Mouse (Mus musculus) kidney, adult 2 months (tissue): ENCODE data around the gene Sstr2. TPM values are rescaled to one million over a fixed set of nuclear protein-coding genes. Genes with fewer than 3 reads are reported as not detected.
A peak's percentile ranks its signal among the peaks of the same experiment; 100 is the strongest.

Experiments
- DNase-seq: peaks from one replicate; pipeline ENCODE4 v3.0.0; 2021
- H3K27ac ChIP-seq: fragments of 200-500 bp; 2 replicates; pipeline ENCODE4 v1.5.1; 2012; ENCODE audit warnings: low read depth, low read length, control low read depth, inconsistent platforms; ENCODE audit not compliant: insufficient read depth
- H3K27me3 ChIP-seq: fragments of 200-500 bp; replicated peaks from 2 replicates; pipeline ENCODE4 v1.6.1; 2012; ENCODE audit warnings: mild to moderate bottlenecking, moderate library complexity, low read length, inconsistent platforms; ENCODE audit not compliant: control insufficient read depth, insufficient read depth
- H3K36me3 ChIP-seq: fragments of 200-500 bp; 2 replicates; pipeline ENCODE4 v1.6.1; 2012; ENCODE audit warnings: mild to moderate bottlenecking, moderate library complexity, low read length, inconsistent platforms; ENCODE audit not compliant: control insufficient read depth, insufficient read depth
- H3K4me1 ChIP-seq: fragments of 200-500 bp; 2 replicates; pipeline ENCODE4 v1.6.1; 2011; ENCODE audit warnings: low read length; ENCODE audit not compliant: control insufficient read depth, insufficient read depth
- H3K4me3 ChIP-seq: fragments of 200-500 bp; 2 replicates; pipeline ENCODE4 v1.5.1; 2011; ENCODE audit warnings: mild to moderate bottlenecking, low read depth, low read length, control low read depth; ENCODE audit not compliant: insufficient read depth
- CTCF ChIP-seq: fragments of 200-500 bp; conservative IDR thresholded peaks from 2 replicates; pipeline ENCODE4 v1.5.1; 2011; ENCODE audit warnings: low read depth, mild to moderate bottlenecking, control low read depth, low read length, moderate library complexity, mixed read lengths; ENCODE audit not compliant: insufficient read depth, insufficient read length
- POLR2A ChIP-seq: fragments of 200-500 bp; IDR thresholded peaks from one replicate; pipeline ENCODE4 v1.6.1; 2011; ENCODE audit warnings: low read depth, low read length, control low read depth
- WGBS: fragments of 180-500 bp; shearing (Covaris S2); methylation state at CpG from one replicate; pipeline ENCODE4 v1.1.7; 2018; 5-methylcytosine and 5-hydroxymethylcytosine counted together
- polyA plus RNA-seq: library from polyadenylated mRNA; depleted of rRNA; stranded (reverse); fragments of >200 nt; gene quantifications from 2 replicates; pipeline ENCODE4 v1.2.3, GENCODE M21; 2012

Sstr2 gene
- polyA plus RNA-seq, 1 experiment, result 0.36 TPM

- Histone ChIP-seq H3K27ac (no peak overlapping the region), H3K4me1 (no peaks in the 10 kb centered on the region), H3K27me3 (no peaks in the 10 kb centered on the region), H3K36me3 (no peaks in the 10 kb centered on the region), H3K4me3 (no peak overlapping the region)
- DNase-seq, result no peak
- WGBS, result 96% methylated on average over 5 of the region's 5 CpGs
- TF ChIP-seq POLR2A (no peak), CTCF (no peak)
These were observed 14.3 kb downstream of the Sstr2 start for GRCm38 (mm10) chr11:113633398-113633797.

- no peaks in the 10 kb centered on the region for H3K36me3 ChIP-seq
- H3K27me3 ChIP-seq, result no peaks in the 10 kb centered on the region
- no peaks in the 10 kb centered on the region for H3K4me1 ChIP-seq
- no peak overlapping the region for H3K4me3 ChIP-seq
- no peak for DNase-seq
- TF ChIP-seq POLR2A, result no peak
- no peak for TF ChIP-seq CTCF
- no peak overlapping the region for H3K27ac ChIP-seq
- 66% methylated on average over 10 of the region's 10 CpGs for WGBS
These were observed 15.6 kb downstream of the Sstr2 start for GRCm38 (mm10) chr11:113634699-113635121.

- 88% methylated on average over 12 of the region's 12 CpGs for WGBS
- Histone ChIP-seq H3K27me3 (no peaks in the 10 kb centered on the region), H3K36me3 (no peaks in the 10 kb centered on the region), H3K4me3 (no peak overlapping the region), H3K4me1 (no peaks in the 10 kb centered on the region), H3K27ac (no peak overlapping the region)
- no peak for TF ChIP-seq CTCF
- TF ChIP-seq POLR2A, result no peak
- no peak for DNase-seq
These were observed 19.5 kb downstream of the Sstr2 start for GRCm38 (mm10) chr11:113638680-113639079.

GRCm38 (mm10) chr11:113645181-113645580 is 26.0 kb downstream of the Sstr2 start:
- WGBS, result 91% methylated on average over 3 of the region's 3 CpGs
- Histone ChIP-seq H3K4me3 (no peak overlapping the region), H3K27ac (no peak overlapping the region), H3K36me3 (no peaks in the 10 kb centered on the region), H3K27me3 (no peaks in the 10 kb centered on the region), H3K4me1 (peaks cover 4% of the 10 kb centered on the region; the same call in 1 of the 2 replicates)
- TF ChIP-seq POLR2A (no peak), CTCF (no peak)
- no peak for DNase-seq

- peak; percentile 93 for TF ChIP-seq CTCF
- no peak for TF ChIP-seq POLR2A
- no peaks in the 10 kb centered on the region for H3K36me3 ChIP-seq
- H3K27me3 ChIP-seq, result no peaks in the 10 kb centered on the region
- peaks cover 14% of the 10 kb centered on the region for H3K4me1 ChIP-seq
- H3K27ac ChIP-seq, result no peak overlapping the region
- H3K4me3 ChIP-seq, result no peak overlapping the region
- WGBS, result 6% methylated on average over 15 of the region's 15 CpGs
- peak; percentile 81 for DNase-seq
These were observed 29.0 kb downstream of the Sstr2 start for GRCm38 (mm10) chr11:113648152-113648551.

GRCm38 (mm10) chr11:113648690-113649352 is 29.7 kb downstream of the Sstr2 start, which contains the start of gene Cog1:
Cog1 (plus strand) TSS chr11:113649169.
- DNase-seq, result no peak
- peak within 1 kb of the TSS; percentile 96 for H3K27ac ChIP-seq
- no peaks in the 10 kb centered on the region for H3K27me3 ChIP-seq
- TF ChIP-seq POLR2A (no peak), CTCF (no peak)
- H3K4me1 ChIP-seq, result peaks cover 15% of the 10 kb centered on the region
- 46% methylated on average over 26 of the region's 26 CpGs for WGBS
- no peaks in the 10 kb centered on the region for H3K36me3 ChIP-seq
- peak within 1 kb of the TSS; percentile 100 for H3K4me3 ChIP-seq

GRCm38 (mm10) chr11:113649353-113650210 is 30.4 kb downstream of the Sstr2 start, which contains the start of gene Slc39a11:
Slc39a11 (minus strand) TSS chr11:113650079.
- DNase-seq, result peak; percentile 72
- Histone ChIP-seq H3K36me3 (no peaks in the 10 kb centered on the region), H3K4me1 (peaks cover 15% of the 10 kb centered on the region), H3K4me3 (peak within 1 kb of the TSS; percentile 100), H3K27me3 (no peaks in the 10 kb centered on the region), H3K27ac (peak within 1 kb of the TSS; percentile 96)
- TF ChIP-seq POLR2A, result peak; percentile 29
- no peak for TF ChIP-seq CTCF
- under 1% methylated on average over 89 of the region's 91 CpGs for WGBS
